Mouse (Mus musculus): ENCODE measurements around the gene Erc1. TPM values are rescaled to one million over a fixed set of nuclear protein-coding genes. Genes with fewer than 3 reads are reported as not detected.

Erc1 gene
- polyA plus RNA-seq, 1 experiment, result 5.1 TPM

DNA sequence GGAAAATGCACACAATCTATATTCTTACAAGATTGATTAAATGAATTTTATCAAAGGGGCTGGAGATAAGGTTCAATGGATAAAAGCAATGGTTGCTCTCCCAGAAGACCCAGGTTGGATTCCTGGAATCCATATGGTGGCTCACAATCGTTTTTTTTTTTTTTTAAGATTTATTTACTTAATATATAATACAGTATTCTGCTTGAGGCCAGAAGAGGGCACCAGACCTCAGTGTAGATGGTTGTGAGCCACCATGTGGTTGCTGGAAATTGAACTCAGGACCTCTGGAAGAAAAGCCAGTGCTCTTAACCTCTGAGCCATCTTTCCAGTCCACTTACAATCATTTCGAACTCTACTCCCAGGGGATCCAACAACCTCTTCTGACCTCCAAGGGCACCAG lies 106.1 kb downstream of the Erc1 start:
- Histone ChIP-seq H3K4me1 (ENCODE audit: control insufficient read depth, insufficient read depth, insufficient read length, low read length) (no peaks in the 10 kb centered on the region), H3K27me3 (ENCODE audit: control insufficient read depth, insufficient read depth, low read length) (no peaks in the 10 kb centered on the region), H3K36me3 (ENCODE audit: control insufficient read depth, insufficient read depth, low read length) (peaks cover 7% of the 10 kb centered on the region), H3K27ac (ENCODE audit: insufficient read depth, low read depth, low read length) (no peak overlapping the region), H3K4me3 (ENCODE audit: low read depth, low read length) (no peak overlapping the region)
- TF ChIP-seq CTCF (IDR thresholded peaks at IDR 0.05; ENCODE audit: extremely low read depth, insufficient read length, insufficient replicate concordance, low read depth, low read length), result no peak
- no peak for TF ChIP-seq POLR2A (IDR thresholded peaks at IDR 0.05; ENCODE audit: low read depth, low read length)
- 67% methylated on average over 2 of the region's 2 CpGs for WGBS

DNA sequence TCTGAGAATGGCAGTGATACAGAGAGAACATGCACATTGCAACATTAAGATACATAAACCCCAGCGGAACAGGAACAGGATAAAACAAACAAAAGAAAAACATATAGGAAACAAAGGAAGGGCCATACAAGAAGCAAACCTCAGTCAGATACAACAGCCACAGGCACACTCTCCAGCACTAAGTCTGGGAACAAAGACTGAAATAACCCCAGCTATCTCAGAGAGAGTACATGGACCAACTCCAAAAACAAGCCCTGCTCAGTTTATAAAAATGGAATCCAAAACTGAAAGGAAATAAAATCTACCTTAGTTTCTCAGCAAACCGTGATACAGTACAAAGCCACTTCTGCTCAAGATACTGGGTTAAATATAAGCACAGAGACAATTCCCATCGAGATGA lies 107.4 kb downstream of the Erc1 start:
- Histone ChIP-seq H3K4me1 (ENCODE audit: control insufficient read depth, insufficient read depth, insufficient read length, low read length) (no peaks in the 10 kb centered on the region), H3K36me3 (ENCODE audit: control insufficient read depth, insufficient read depth, low read length) (peaks cover 7% of the 10 kb centered on the region), H3K27me3 (ENCODE audit: control insufficient read depth, insufficient read depth, low read length) (no peaks in the 10 kb centered on the region), H3K4me3 (ENCODE audit: low read depth, low read length) (no peak overlapping the region), H3K27ac (ENCODE audit: insufficient read depth, low read depth, low read length) (no peak overlapping the region)
- TF ChIP-seq POLR2A (IDR thresholded peaks at IDR 0.05; ENCODE audit: low read depth, low read length), result no peak
- WGBS, result 78% methylated on average over 3 of the region's 3 CpGs

DNA sequence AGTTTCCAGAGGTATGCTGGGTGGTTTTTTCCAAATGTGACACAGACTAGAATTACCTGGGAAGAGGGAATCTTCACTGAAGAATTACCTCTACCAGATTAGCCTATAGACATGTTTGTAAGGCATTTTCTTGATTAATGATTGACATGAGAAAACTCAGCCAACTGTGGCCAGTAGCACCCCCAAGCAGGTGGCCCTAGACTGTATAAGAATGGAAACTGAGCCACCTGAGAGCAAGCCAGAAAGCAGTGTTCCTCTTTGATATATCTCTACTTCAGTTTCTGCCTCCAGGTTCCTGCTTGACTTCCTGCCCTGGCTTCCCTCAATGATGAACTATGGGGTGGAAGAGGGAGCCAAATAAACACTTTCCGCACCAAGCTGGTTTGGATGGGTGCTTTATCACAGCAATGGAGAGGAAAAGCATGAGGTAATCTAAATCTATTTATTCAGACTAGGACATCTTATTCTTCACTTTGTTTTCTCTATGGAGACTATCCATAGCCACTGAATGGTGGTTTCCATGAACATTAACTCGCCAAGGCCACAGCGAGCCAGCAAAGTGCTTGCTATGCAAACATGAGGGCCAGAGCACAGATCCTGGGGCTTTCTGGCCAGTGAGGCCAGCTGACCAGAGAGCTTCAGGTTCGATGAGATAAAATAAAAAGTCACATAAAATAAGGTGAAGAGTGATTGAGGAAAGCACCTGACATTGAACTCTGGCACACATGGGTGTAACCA lies 109.2 kb downstream of the Erc1 start:
- Histone ChIP-seq H3K4me3 (ENCODE audit: low read depth, low read length) (no peak overlapping the region), H3K36me3 (ENCODE audit: control insufficient read depth, insufficient read depth, low read length) (peaks cover 7% of the 10 kb centered on the region), H3K27ac (ENCODE audit: insufficient read depth, low read depth, low read length) (no peak overlapping the region), H3K27me3 (ENCODE audit: control insufficient read depth, insufficient read depth, low read length) (no peaks in the 10 kb centered on the region), H3K4me1 (ENCODE audit: control insufficient read depth, insufficient read depth, insufficient read length, low read length) (no peaks in the 10 kb centered on the region)
- WGBS, result 77% methylated on average over 4 of the region's 4 CpGs
- TF ChIP-seq CTCF (IDR thresholded peaks at IDR 0.05; ENCODE audit: extremely low read depth, insufficient read length, insufficient replicate concordance, low read depth, low read length) (no peak), POLR2A (IDR thresholded peaks at IDR 0.05; ENCODE audit: low read depth, low read length) (no peak)

DNA sequence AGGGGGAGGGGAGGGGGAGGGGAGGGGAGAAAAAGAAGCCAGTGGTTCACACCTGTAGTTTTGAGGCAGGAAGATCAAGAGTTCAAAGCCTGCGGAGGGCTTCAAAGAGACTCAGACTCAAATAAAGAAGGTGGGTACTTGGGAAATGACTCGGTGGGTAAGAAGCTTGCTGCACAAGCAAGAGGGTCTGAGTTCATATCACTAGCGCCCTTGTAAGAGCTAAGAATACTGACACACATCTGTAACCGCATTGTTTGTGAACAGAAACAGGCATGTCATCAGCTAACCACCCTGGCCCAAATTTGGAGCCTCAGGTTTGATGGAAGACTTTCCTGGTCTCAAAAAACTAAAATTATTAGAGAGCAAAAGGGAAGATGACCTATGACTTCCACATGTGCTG lies 110.3 kb downstream of the Erc1 start:
- no peak overlapping the region for H3K27ac ChIP-seq (ENCODE audit: insufficient read depth, low read depth, low read length)
- 93% methylated on average over 4 of the region's 4 CpGs for WGBS
- no peak overlapping the region for H3K4me3 ChIP-seq (ENCODE audit: low read depth, low read length)
- H3K4me1 ChIP-seq (ENCODE audit: control insufficient read depth, insufficient read depth, insufficient read length, low read length), result no peaks in the 10 kb centered on the region
- TF ChIP-seq CTCF (IDR thresholded peaks at IDR 0.05; ENCODE audit: extremely low read depth, insufficient read length, insufficient replicate concordance, low read depth, low read length), result no peak
- no peak for TF ChIP-seq POLR2A (IDR thresholded peaks at IDR 0.05; ENCODE audit: low read depth, low read length)
- H3K27me3 ChIP-seq (ENCODE audit: control insufficient read depth, insufficient read depth, low read length), result no peaks in the 10 kb centered on the region
- peaks cover 2% of the 10 kb centered on the region; the same call in 1 of the 2 replicates for H3K36me3 ChIP-seq (ENCODE audit: control insufficient read depth, insufficient read depth, low read length)

DNA sequence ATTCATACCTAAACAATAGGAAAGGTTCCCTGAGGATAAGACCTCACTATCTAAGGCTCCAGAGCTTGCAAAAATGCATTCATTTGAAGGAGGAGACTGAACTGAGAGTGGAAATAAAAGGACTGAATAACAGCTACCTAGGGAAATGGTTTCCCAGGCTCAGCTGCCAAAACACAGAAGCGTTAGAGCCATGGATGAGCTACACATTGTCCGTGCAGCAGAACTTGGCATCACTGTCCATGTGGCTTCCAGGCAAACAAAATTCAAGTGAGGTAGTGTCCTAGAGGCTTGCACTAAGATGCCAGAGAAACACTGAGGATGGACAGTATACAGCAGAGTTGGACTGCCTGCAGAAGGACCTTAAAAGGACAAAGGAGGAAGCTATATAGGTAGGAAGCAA lies 112.0 kb downstream of the Erc1 start:
- Histone ChIP-seq H3K4me1 (ENCODE audit: control insufficient read depth, insufficient read depth, insufficient read length, low read length) (no peaks in the 10 kb centered on the region), H3K27me3 (ENCODE audit: control insufficient read depth, insufficient read depth, low read length) (no peaks in the 10 kb centered on the region), H3K4me3 (ENCODE audit: low read depth, low read length) (no peak overlapping the region), H3K36me3 (ENCODE audit: control insufficient read depth, insufficient read depth, low read length) (no peaks in the 10 kb centered on the region), H3K27ac (ENCODE audit: insufficient read depth, low read depth, low read length) (no peak overlapping the region)
- WGBS, result 90% methylated on average over 2 of the region's 2 CpGs
- no peak for TF ChIP-seq CTCF (IDR thresholded peaks at IDR 0.05; ENCODE audit: extremely low read depth, insufficient read length, insufficient replicate concordance, low read depth, low read length)
- TF ChIP-seq POLR2A (IDR thresholded peaks at IDR 0.05; ENCODE audit: low read depth, low read length), result no peak

DNA sequence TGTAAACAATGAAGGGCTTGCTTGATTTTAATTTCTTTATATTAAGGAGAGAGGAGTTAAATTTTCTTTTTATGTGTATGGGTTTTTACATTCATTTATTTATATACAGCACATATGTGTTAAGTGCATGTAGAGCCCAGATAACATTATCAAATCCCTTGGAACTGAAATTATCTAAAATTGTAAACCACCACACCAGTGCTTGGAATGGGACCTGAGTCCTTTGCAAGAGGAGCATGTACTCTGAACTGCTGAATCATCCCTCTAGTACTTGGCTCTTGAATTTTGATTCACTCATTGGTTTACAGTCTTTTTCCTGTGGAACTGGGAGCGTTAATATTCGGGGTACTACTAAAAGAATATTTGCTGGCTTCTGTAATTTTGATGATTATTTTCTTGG lies 116.8 kb downstream of the Erc1 start:
- Histone ChIP-seq H3K27ac (ENCODE audit: insufficient read depth, low read depth, low read length) (no peak overlapping the region), H3K4me1 (ENCODE audit: control insufficient read depth, insufficient read depth, insufficient read length, low read length) (no peaks in the 10 kb centered on the region), H3K27me3 (ENCODE audit: control insufficient read depth, insufficient read depth, low read length) (no peaks in the 10 kb centered on the region), H3K36me3 (ENCODE audit: control insufficient read depth, insufficient read depth, low read length) (no peaks in the 10 kb centered on the region), H3K4me3 (ENCODE audit: low read depth, low read length) (no peak overlapping the region)
- TF ChIP-seq POLR2A (IDR thresholded peaks at IDR 0.05; ENCODE audit: low read depth, low read length), result no peak
- TF ChIP-seq CTCF (IDR thresholded peaks at IDR 0.05; ENCODE audit: extremely low read depth, insufficient read length, insufficient replicate concordance, low read depth, low read length), result no peak
- 90% methylated on average over 2 of the region's 2 CpGs for WGBS

DNA sequence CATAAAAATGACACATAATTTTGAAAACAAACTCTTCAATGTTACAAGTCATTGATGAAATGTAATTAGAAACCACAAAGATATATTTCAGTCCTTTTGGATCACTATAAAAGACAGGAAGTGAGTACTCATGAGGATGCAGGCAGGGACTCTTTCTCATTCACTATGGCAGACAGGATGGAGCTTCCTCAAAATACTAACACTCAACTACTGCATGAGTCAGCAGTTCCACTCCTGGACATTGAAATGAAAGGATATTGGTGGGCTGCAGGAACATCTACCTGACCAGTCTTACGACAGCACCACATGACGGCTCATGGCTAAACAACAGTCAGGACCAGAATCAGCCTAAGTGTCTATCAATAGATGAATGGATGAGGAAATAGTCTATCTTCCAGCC lies 132.7 kb downstream of the Erc1 start:
- no peaks in the 10 kb centered on the region for H3K4me1 ChIP-seq (ENCODE audit: control insufficient read depth, insufficient read depth, insufficient read length, low read length)
- H3K27me3 ChIP-seq (ENCODE audit: control insufficient read depth, insufficient read depth, low read length), result no peaks in the 10 kb centered on the region
- 0 out of 2 replicates have a peak, but pooled peaks cover 1% of the 10 kb centered on the region for H3K36me3 ChIP-seq (ENCODE audit: control insufficient read depth, insufficient read depth, low read length)
- TF ChIP-seq CTCF (IDR thresholded peaks at IDR 0.05; ENCODE audit: extremely low read depth, insufficient read length, insufficient replicate concordance, low read depth, low read length) (no peak), POLR2A (IDR thresholded peaks at IDR 0.05; ENCODE audit: low read depth, low read length) (no peak)
- 95% methylated on average over 2 of the region's 2 CpGs for WGBS
- no peak overlapping the region for H3K27ac ChIP-seq (ENCODE audit: insufficient read depth, low read depth, low read length)
- no peak overlapping the region for H3K4me3 ChIP-seq (ENCODE audit: low read depth, low read length)

Data from small intestine, adult 2 months (tissue).